Mouse (Mus musculus): ENCODE data around the gene Trappc10. TPM values are rescaled to one million over a fixed set of nuclear protein-coding genes. Genes with fewer than 3 reads are reported as not detected.
A peak's percentile ranks its signal among the peaks of the same experiment; 100 is the strongest.

Gene Trappc10
- polyA plus RNA-seq, 1 experiment from 2014 or later, result 9.3 TPM

DNA sequence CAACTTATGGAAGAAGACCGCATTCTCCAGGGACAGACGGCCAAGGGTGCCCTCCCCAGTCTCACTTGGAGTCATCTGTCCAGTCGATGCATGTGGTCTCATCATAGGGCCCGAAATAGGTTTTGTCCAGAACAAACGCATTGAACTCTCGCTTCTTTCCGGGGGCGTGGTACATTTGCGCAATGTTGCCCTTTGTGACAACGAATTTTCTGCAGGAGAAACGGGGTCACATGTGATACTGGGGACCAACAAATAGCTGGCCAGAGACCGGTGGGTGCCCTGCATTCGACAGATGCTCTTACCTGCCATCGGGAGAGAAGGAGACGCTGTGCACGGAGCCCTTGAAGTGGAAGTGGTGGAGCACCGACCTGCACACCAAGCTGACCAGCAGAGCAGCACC is 62.1 kb downstream of the Trappc10 start:
- Histone ChIP-seq H3K27me3 (ENCODE audit: low read depth, poor library complexity, severe bottlenecking) (no peaks in the 10 kb centered on the region), H3K4me3 (no peak overlapping the region), H3K27ac (replicated peaks) (no peak overlapping the region), H3K4me1 (peaks cover 20% of the 10 kb centered on the region), H3K36me3 (peaks cover 70% of the 10 kb centered on the region), H3K9me3 (replicated peaks) (no peaks in the 10 kb centered on the region)
- WGBS, result 96% methylated on average over 17 of the region's 17 CpGs
- DNase-seq (ENCODE audit: low spot score), result no peak

- Histone ChIP-seq H3K27me3 (ENCODE audit: low read depth, poor library complexity, severe bottlenecking) (no peaks in the 10 kb centered on the region), H3K9me3 (replicated peaks) (no peaks in the 10 kb centered on the region), H3K4me1 (peaks cover 10% of the 10 kb centered on the region; the same call in 1 of the 2 replicates), H3K36me3 (peaks cover 91% of the 10 kb centered on the region), H3K4me3 (no peak overlapping the region), H3K27ac (replicated peaks) (no peak overlapping the region)
- no peak for DNase-seq (ENCODE audit: low spot score)
- WGBS, result 94% methylated on average over 5 of the region's 5 CpGs
Observed at GRCm38 (mm10) chr10:78174474-78174873, 70.0 kb downstream of the Trappc10 start.

DNA sequence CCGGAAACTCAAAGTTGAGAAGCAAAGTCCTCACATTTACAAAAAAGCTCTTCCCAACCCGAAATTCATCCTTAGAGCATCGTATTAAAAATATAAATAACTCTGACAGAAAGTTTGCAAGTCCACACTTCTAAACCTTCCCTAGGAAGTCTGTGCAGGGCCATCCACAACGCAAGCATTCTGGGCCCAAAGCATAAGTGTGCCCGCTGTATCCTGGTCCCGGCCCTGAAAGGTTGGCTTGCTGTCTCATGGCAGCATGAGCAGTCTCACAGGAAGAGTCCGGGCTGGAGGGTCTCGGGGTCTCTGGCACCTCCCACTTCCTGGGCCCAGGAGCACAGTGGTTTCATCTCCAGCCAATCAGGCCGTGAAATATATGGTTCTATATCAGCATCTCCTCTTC is 72.9 kb downstream of the Trappc10 start:
- Histone ChIP-seq H3K27ac (replicated peaks) (no peak overlapping the region), H3K4me3 (no peak overlapping the region), H3K36me3 (peaks cover 74% of the 10 kb centered on the region), H3K4me1 (peaks cover 22% of the 10 kb centered on the region), H3K27me3 (ENCODE audit: low read depth, poor library complexity, severe bottlenecking) (no peaks in the 10 kb centered on the region), H3K9me3 (replicated peaks) (no peaks in the 10 kb centered on the region)
- WGBS, result 91% methylated on average over 9 of the region's 9 CpGs
- DNase-seq (ENCODE audit: low spot score), result no peak

DNA sequence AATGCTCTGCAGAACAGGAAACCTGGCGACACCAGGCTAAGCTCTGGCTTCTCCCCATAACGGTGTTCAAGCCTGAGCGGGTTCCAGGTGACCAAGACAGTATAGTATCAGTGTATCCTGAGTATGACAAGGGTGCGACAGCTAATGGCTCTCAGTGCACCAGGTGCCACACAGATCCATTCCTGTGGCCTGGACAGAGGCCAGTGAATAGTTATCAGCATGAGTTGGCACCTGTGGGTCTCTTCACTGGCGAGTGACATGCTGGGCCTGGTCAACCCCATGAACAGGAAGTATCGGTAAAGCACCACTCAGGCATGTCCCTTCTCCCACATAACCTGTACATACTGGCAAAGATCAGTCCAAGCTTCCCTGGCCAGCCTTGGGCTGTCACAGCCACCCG is 73.4 kb downstream of the Trappc10 start:
- no peak overlapping the region for H3K27ac ChIP-seq (replicated peaks)
- no peaks in the 10 kb centered on the region for H3K27me3 ChIP-seq (ENCODE audit: low read depth, poor library complexity, severe bottlenecking)
- H3K9me3 ChIP-seq (replicated peaks), result no peaks in the 10 kb centered on the region
- H3K4me1 ChIP-seq, result peaks cover 22% of the 10 kb centered on the region
- peaks cover 74% of the 10 kb centered on the region for H3K36me3 ChIP-seq
- H3K4me3 ChIP-seq, result no peak overlapping the region
- DNase-seq (ENCODE audit: low spot score), result no peak
- 94% methylated on average over 7 of the region's 7 CpGs for WGBS

DNA sequence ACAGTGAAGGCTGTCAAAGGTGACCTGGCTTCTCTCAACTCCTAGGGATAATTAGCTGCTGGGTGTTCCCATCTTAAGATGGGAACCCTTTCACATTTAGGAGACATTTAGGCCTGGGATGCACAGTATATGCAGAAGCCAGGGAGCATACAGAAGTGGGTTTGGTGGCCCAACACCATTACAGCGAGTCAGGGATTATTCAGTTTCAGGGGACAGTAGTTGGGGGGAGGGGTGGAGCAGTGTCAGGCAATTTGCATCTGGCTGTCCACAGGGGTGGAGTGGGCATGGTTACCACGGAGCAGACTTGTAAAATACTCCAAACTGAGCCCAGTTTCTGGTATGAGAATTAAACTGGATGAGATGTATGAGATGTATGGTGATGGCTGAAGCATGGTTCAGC is 74.0 kb downstream of the Trappc10 start:
- Histone ChIP-seq H3K9me3 (replicated peaks) (no peaks in the 10 kb centered on the region), H3K27me3 (ENCODE audit: low read depth, poor library complexity, severe bottlenecking) (no peaks in the 10 kb centered on the region), H3K4me3 (peak overlapping the region; percentile 88; the same call in 1 of the 2 replicates), H3K27ac (replicated peaks) (no peak overlapping the region), H3K4me1 (peaks cover 22% of the 10 kb centered on the region), H3K36me3 (peaks cover 74% of the 10 kb centered on the region)
- 59% methylated on average over 2 of the region's 2 CpGs for WGBS
- DNase-seq (ENCODE audit: low spot score), result no peak

DNA sequence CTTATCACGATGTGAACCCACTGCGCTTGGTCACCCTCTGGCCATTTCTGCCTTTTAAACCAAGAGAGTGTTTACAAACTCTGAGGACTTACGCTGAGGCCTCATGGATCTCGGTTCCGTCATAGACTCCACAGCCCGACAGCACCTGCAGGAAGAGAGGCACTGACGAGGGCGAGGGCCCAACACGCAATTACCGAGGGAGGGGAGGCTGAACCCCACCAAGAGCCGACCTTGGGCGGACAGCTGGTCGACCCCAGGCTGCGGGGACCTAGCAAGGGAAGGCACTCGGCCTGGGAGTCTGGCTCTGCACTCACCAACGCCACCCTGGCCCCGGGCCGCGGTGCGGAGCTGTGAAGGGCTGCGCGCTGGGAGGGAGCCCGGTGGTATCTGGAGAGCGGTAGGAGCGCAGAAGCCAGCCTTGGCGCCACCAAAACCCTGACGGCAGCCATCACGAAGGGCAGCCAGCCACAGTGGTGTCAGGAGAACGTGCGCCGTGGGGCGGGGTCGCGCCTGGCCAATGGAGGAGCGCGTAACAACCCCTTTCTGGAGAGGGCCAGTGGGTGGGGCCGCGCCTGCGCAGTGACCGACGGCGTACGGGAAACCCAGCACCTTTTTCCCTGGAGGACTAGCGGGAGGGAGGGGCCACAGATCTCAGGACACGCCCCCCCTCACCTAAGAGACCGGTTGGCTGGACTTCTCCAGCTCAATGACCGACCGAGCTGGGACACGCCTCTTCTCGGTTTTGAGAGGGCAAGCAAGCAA is 75.0 kb downstream of the Trappc10 start, which contains the start of gene D10Jhu81e:
Gene D10Jhu81e, minus strand, starts transcription at position 502 of the 762 bp plus-strand sequence.
- Histone ChIP-seq H3K36me3 (peaks cover 74% of the 10 kb centered on the region), H3K4me3 (peak within 1 kb of the TSS; percentile 88), H3K9me3 (replicated peaks) (no peaks in the 10 kb centered on the region), H3K27me3 (ENCODE audit: low read depth, poor library complexity, severe bottlenecking) (no peaks in the 10 kb centered on the region), H3K27ac (replicated peaks) (peak within 1 kb of the TSS; percentile 89), H3K4me1 (peaks cover 22% of the 10 kb centered on the region)
- peak; percentile 99 for DNase-seq (ENCODE audit: low spot score)
- WGBS, result 2% methylated on average over 50 of the region's 50 CpGs

GRCm38 (mm10) chr10:78168792-78169191 is 75.6 kb downstream of the Trappc10 start:
- Histone ChIP-seq H3K4me3 (peak overlapping the region; percentile 88), H3K27ac (replicated peaks) (peak overlapping the region; percentile 89), H3K27me3 (ENCODE audit: low read depth, poor library complexity, severe bottlenecking) (no peaks in the 10 kb centered on the region), H3K4me1 (peaks cover 22% of the 10 kb centered on the region), H3K9me3 (replicated peaks) (no peaks in the 10 kb centered on the region), H3K36me3 (peaks cover 71% of the 10 kb centered on the region)
- 88% methylated on average over 11 of the region's 11 CpGs for WGBS
- no peak for DNase-seq (ENCODE audit: low spot score)

DNA sequence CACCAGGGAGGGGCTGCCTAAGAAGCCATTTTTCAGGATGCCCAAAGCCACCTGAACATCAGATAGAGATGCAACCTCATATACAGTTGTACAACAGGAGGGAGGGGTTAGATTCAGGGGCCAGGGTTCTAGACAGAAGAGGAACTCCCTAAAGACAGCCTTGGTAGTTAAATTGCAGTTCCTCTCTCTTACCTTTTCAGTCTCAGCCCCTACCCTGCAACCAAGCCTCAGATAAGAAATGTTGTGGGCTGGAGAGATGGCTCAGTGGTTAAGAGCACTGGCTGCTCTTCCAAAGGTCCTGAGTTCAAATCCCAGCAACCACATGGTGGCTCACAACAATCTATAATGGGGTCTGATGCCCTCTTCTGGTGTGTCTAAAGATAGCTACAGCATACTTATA is 76.7 kb downstream of the Trappc10 start:
- DNase-seq (ENCODE audit: low spot score), result no peak
- peaks cover 22% of the 10 kb centered on the region for H3K4me1 ChIP-seq

DNA sequence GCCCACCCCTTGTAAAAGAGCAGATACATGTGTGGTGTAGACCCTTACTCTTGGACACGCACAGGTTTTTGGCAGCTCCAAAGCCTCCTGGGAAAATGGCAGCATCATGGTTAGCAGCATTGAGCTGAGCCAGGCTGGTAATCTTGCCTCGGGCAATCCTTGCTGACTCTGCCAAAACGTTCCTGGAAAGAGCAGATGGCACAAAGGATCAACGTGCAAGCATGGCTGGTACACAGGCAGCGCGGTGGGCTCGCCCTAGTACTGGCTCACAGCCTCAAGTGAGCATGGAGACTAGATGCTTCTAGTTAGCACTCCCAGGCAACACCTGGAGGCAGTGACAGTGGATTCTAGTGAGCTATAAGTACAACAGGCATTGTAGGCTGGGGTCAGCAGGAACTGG is 77.1 kb downstream of the Trappc10 start:
- peaks cover 71% of the 10 kb centered on the region for H3K36me3 ChIP-seq

More for the DNA sequence above, 76.7 kb downstream of the Trappc10 start:
- Histone ChIP-seq H3K27me3 (ENCODE audit: low read depth, poor library complexity, severe bottlenecking) (no peaks in the 10 kb centered on the region), H3K27ac (replicated peaks) (no peak overlapping the region), H3K9me3 (replicated peaks) (no peaks in the 10 kb centered on the region), H3K4me3 (no peak overlapping the region), H3K36me3 (peaks cover 71% of the 10 kb centered on the region)

GRCm38 (mm10) chr10:78165256-78166005 is 79.0 kb downstream of the Trappc10 start:
- peaks cover 55% of the 10 kb centered on the region for H3K36me3 ChIP-seq
- no peaks in the 10 kb centered on the region for H3K9me3 ChIP-seq (replicated peaks)
- peaks cover 21% of the 10 kb centered on the region for H3K4me1 ChIP-seq
- DNase-seq (ENCODE audit: low spot score), result no peak
- 94% methylated on average over 21 of the region's 21 CpGs for WGBS
- no peak overlapping the region for H3K27ac ChIP-seq (replicated peaks)
- no peak overlapping the region for H3K4me3 ChIP-seq
- H3K27me3 ChIP-seq (ENCODE audit: low read depth, poor library complexity, severe bottlenecking), result no peaks in the 10 kb centered on the region

More for the DNA sequence above, 77.1 kb downstream of the Trappc10 start:
- DNase-seq (ENCODE audit: low spot score), result no peak
- 94% methylated on average over 7 of the region's 7 CpGs for WGBS
- no peaks in the 10 kb centered on the region for H3K27me3 ChIP-seq (ENCODE audit: low read depth, poor library complexity, severe bottlenecking)
- no peak overlapping the region for H3K4me3 ChIP-seq
- H3K27ac ChIP-seq (replicated peaks), result no peak overlapping the region
- H3K9me3 ChIP-seq (replicated peaks), result no peaks in the 10 kb centered on the region
- peaks cover 22% of the 10 kb centered on the region for H3K4me1 ChIP-seq

- 93% methylated on average over 12 of the region's 12 CpGs for WGBS
Observed at GRCm38 (mm10) chr10:78164786-78165185, 79.7 kb downstream of the Trappc10 start.

DNA sequence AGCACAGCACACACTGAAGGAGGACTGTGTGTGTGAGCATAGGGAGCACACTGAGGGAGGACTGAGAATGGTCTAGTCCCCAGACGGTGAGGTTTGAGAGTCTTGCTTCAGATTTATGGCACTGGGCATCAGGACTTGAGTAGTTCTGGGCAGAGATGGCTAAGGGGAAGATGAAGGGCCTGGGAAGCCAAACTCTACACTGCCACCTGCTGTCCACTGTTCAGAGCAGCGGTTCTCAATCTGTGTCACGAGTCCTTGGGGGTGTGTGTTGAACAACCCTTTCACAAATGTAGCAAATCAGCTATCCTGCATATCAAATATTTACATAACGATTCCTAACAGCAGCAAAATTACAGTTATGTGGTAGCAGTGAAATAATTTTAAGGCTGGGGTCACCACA is 80.5 kb downstream of the Trappc10 start:
- H3K36me3 ChIP-seq, result peaks cover 55% of the 10 kb centered on the region
- WGBS, result 36% methylated on average over 4 of the region's 4 CpGs

More at GRCm38 (mm10) chr10:78164786-78165185, 79.7 kb downstream of the Trappc10 start:
- Histone ChIP-seq H3K4me3 (no peak overlapping the region), H3K27me3 (ENCODE audit: low read depth, poor library complexity, severe bottlenecking) (no peaks in the 10 kb centered on the region), H3K36me3 (peaks cover 55% of the 10 kb centered on the region), H3K9me3 (replicated peaks) (no peaks in the 10 kb centered on the region), H3K27ac (replicated peaks) (no peak overlapping the region), H3K4me1 (peaks cover 16% of the 10 kb centered on the region)
- no peak for DNase-seq (ENCODE audit: low spot score)

GRCm38 (mm10) chr10:78163241-78163640 is 81.2 kb downstream of the Trappc10 start:
- Histone ChIP-seq H3K27ac (replicated peaks) (no peak overlapping the region), H3K4me1 (peaks cover 9% of the 10 kb centered on the region), H3K9me3 (replicated peaks) (no peaks in the 10 kb centered on the region), H3K27me3 (ENCODE audit: low read depth, poor library complexity, severe bottlenecking) (no peaks in the 10 kb centered on the region), H3K4me3 (no peak overlapping the region), H3K36me3 (peaks cover 55% of the 10 kb centered on the region)
- WGBS, result 93% methylated on average over 9 of the region's 9 CpGs
- DNase-seq (ENCODE audit: low spot score), result no peak

More for the DNA sequence above, 80.5 kb downstream of the Trappc10 start:
- peaks cover 15% of the 10 kb centered on the region for H3K4me1 ChIP-seq
- H3K4me3 ChIP-seq, result no peak overlapping the region
- H3K27me3 ChIP-seq (ENCODE audit: low read depth, poor library complexity, severe bottlenecking), result no peaks in the 10 kb centered on the region
- no peaks in the 10 kb centered on the region for H3K9me3 ChIP-seq (replicated peaks)
- peak; percentile 43 for DNase-seq (ENCODE audit: low spot score)
- no peak overlapping the region for H3K27ac ChIP-seq (replicated peaks)

All from midbrain, embryonic 10.5 days (tissue).